Mouse (Mus musculus) stomach, postnatal 0 days (tissue): ENCODE data around the gene Nkx1-2. TPM values are rescaled to one million over a fixed set of nuclear protein-coding genes. Genes with fewer than 3 reads are reported as not detected.
A peak's percentile ranks its signal among the peaks of the same experiment; 100 is the strongest.

Source experiments
- ATAC-seq: fragments of 200-750 bp; cut with Nextera tagmentation; 2 replicates; pipeline ENCODE4 v1.8.0; 2017; ENCODE audit not compliant: low FRiP score, low TSS enrichment
- DNase-seq: peaks from one replicate; pipeline ENCODE4 v3.0.0-alpha.2; 2016; ENCODE audit warnings: low spot score
- H3K27ac ChIP-seq: fragments of 300-500 bp; sonication (generic); replicated peaks from 2 replicates; pipeline ENCODE4 v1.5.1; 2014; ENCODE audit warnings: mild to moderate bottlenecking, control low read depth
- H3K27me3 ChIP-seq: fragments of 300-500 bp; sonication (generic); 2 replicates; pipeline ENCODE4 v1.6.1; 2014; ENCODE audit warnings: low read length; ENCODE audit not compliant: control insufficient read depth, insufficient read depth
- H3K36me3 ChIP-seq: fragments of 300-500 bp; sonication (generic); 2 replicates; pipeline ENCODE4 v1.6.1; 2014; ENCODE audit warnings: low read length, mixed read lengths; ENCODE audit not compliant: control insufficient read depth, insufficient read depth
- H3K4me1 ChIP-seq: fragments of 300-500 bp; sonication (generic); replicated peaks from 2 replicates; pipeline ENCODE4 v1.6.1; 2014; ENCODE audit warnings: antibody characterized with exemption; ENCODE audit not compliant: control insufficient read depth, insufficient read depth
- H3K4me2 ChIP-seq: fragments of 300-500 bp; sonication (generic); replicated peaks from 2 replicates; pipeline ENCODE4 v1.6.1; 2014; ENCODE audit warnings: low read depth, mild to moderate bottlenecking, control low read depth, moderate library complexity
- H3K4me3 ChIP-seq: fragments of 300-500 bp; sonication (generic); 2 replicates; pipeline ENCODE4 v1.5.1; 2014; ENCODE audit warnings: low read depth, low read length, control low read depth
- H3K9ac ChIP-seq: fragments of 300-500 bp; sonication (generic); 2 replicates; pipeline ENCODE4 v1.6.1; 2014; ENCODE audit warnings: mild to moderate bottlenecking, low read length, control low read depth, mixed read lengths
- H3K9me3 ChIP-seq: fragments of 300-500 bp; sonication (generic); 2 replicates; pipeline ENCODE4 v1.6.1; 2016; ENCODE audit warnings: low read length; ENCODE audit not compliant: control insufficient read depth
- CTCF ChIP-seq: IDR thresholded peaks from 2 replicates; pipeline ENCODE4 v1.5.1; 2016; ENCODE audit warnings: antibody characterized with exemption, low read depth, mild to moderate bottlenecking, moderate library complexity
- EP300 ChIP-seq: optimal IDR thresholded peaks from 2 replicates; pipeline ENCODE3; 2016; ENCODE audit warnings: antibody characterized with exemption
- WGBS: fragments of 180-500 bp; shearing (Covaris S2); extraction: QIAGEN DNeasy Blood & Tissue Kit; methylation state at CpG from one replicate; pipeline ENCODE4 v1.1.7; 2014; 5-methylcytosine and 5-hydroxymethylcytosine counted together
- polyA plus RNA-seq: library from polyadenylated mRNA; unstranded; fragments of >200 nt; fragmentation: Nextera tagmentation; extraction: Ambion mirVana; gene quantifications from 2 replicates; pipeline ENCODE4 v1.2.1, GENCODE M21; 2015

The Nkx1-2 gene
- polyA plus RNA-seq, 1 experiment from 2014 or later = not detected

GRCm38 (mm10) chr7:132555911-132556310 is 43.5 kb downstream of the Nkx1-2 start:
- no peaks in the 10 kb centered on the region for H3K27me3 ChIP-seq
- no peaks in the 10 kb centered on the region for H3K9me3 ChIP-seq
- ATAC-seq (no peak), DNase-seq (no peak)
- 39% methylated on average over 4 of the region's 4 CpGs for WGBS
- H3K9ac ChIP-seq = no peak overlapping the region
- TF ChIP-seq EP300 (no peak), CTCF (no peak)
- no peaks in the 10 kb centered on the region for H3K4me1 ChIP-seq
- no peak overlapping the region for H3K4me3 ChIP-seq
- peaks cover 30% of the 10 kb centered on the region for H3K36me3 ChIP-seq
- H3K4me2 ChIP-seq = no peak overlapping the region
- no peak overlapping the region for H3K27ac ChIP-seq

GRCm38 (mm10) chr7:132554091-132554490 is 45.3 kb downstream of the Nkx1-2 start:
- H3K27ac ChIP-seq = no peak overlapping the region
- ATAC-seq (no peak), DNase-seq (peak; percentile 43)
- 31% methylated on average over 2 of the region's 2 CpGs for WGBS
- no peaks in the 10 kb centered on the region for H3K9me3 ChIP-seq
- peaks cover 16% of the 10 kb centered on the region for H3K36me3 ChIP-seq
- no peak overlapping the region for H3K4me3 ChIP-seq
- TF ChIP-seq EP300 (no peak), CTCF (no peak)
- no peak overlapping the region for H3K4me2 ChIP-seq
- H3K4me1 ChIP-seq = no peaks in the 10 kb centered on the region
- H3K27me3 ChIP-seq = no peaks in the 10 kb centered on the region
- no peak overlapping the region for H3K9ac ChIP-seq

- Histone ChIP-seq H3K9me3 (no peaks in the 10 kb centered on the region), H3K36me3 (no peaks in the 10 kb centered on the region), H3K4me2 (peak overlapping the region; percentile 86), H3K27me3 (no peaks in the 10 kb centered on the region), H3K27ac (no peak overlapping the region), H3K9ac (peak overlapping the region; percentile 59; the same call in 1 of the 2 replicates), H3K4me3 (peak overlapping the region; percentile 45), H3K4me1 (no peaks in the 10 kb centered on the region)
- DNase-seq (peak; percentile 96), ATAC-seq (peak; percentile 96)
- TF ChIP-seq CTCF (peak; percentile 98), EP300 (no peak)
- 3% methylated on average over 27 of the region's 27 CpGs for WGBS
Observed at GRCm38 (mm10) chr7:132551351-132552126, 47.9 kb downstream of the Nkx1-2 start.

DNA sequence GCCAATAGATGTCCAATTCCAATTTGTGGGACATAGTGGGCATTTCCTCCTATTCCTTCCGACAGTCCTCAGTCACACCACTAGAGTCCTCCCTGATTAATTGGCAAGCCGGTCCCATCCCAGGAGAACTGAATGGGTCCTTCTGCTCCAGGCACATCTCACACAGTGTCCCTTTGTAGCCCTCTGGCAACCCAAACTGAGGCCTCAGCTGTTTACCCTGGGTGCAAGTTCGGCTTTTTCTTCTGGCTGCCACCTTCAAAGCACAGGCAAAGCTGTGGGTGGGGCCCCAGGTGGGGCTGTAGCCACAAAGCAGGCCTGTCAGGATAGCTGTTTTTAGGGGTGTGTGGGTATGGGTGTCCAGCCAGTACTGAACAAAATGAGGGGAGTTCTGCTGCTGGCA is 52.3 kb downstream of the Nkx1-2 start:
- no peak for DNase-seq
- no peak for ATAC-seq
- Histone ChIP-seq H3K9me3 (no peaks in the 10 kb centered on the region), H3K4me3 (no peak overlapping the region), H3K36me3 (no peaks in the 10 kb centered on the region), H3K4me2 (no peak overlapping the region), H3K27ac (no peak overlapping the region), H3K9ac (no peak overlapping the region), H3K27me3 (no peaks in the 10 kb centered on the region), H3K4me1 (no peaks in the 10 kb centered on the region)
- TF ChIP-seq CTCF (no peak), EP300 (no peak)
- WGBS = 72% methylated on average over 3 of the region's 3 CpGs

Other genes with a start within 250 kb of the Nkx1-2 start
- gene Oat, start 23.2 kb downstream of the Nkx1-2 start, polyA plus RNA-seq = 139 and 155 TPM in 2 replicates
- 8.0 and 9.3 TPM in 2 replicates for gene Lhpp, start 11.0 kb upstream of the Nkx1-2 start, polyA plus RNA-seq
- 8.4 and 8.5 TPM in 2 replicates for gene Fam53b, start 214.2 kb upstream of the Nkx1-2 start, polyA plus RNA-seq